Mouse (Mus musculus) brain, embryonic 14.5 days (tissue): ENCODE measurements around the gene Tmeff2. TPM values are rescaled to one million over a fixed set of nuclear protein-coding genes. Genes with fewer than 3 reads are reported as not detected.
A peak's percentile ranks its signal among the peaks of the same experiment; 100 is the strongest.
"Not testable (repeated sequence)": the region's sequence is repeated elsewhere in the genome, so short reads cannot be mapped to it uniquely, and the experiment has no call there.

Source experiments
- DNase-seq: peaks from one replicate; pipeline ENCODE4 v3.0.0-alpha.2; 2011; ENCODE audit warnings: low read depth
- CTCF ChIP-seq: fragments of 200-500 bp; IDR thresholded peaks from 2 replicates; pipeline ENCODE4 v1.5.1; 2012; ENCODE audit warnings: inconsistent platforms, mild to moderate bottlenecking, moderate library complexity, borderline replicate concordance; ENCODE audit not compliant: insufficient read depth, insufficient read length; ENCODE audit errors: extremely low read depth
- POLR2A ChIP-seq: fragments of 200-500 bp; IDR thresholded peaks from 2 replicates; pipeline ENCODE4 v1.6.1; 2012; ENCODE audit warnings: mild to moderate bottlenecking, inconsistent platforms, borderline replicate concordance; ENCODE audit not compliant: poor library complexity, insufficient read depth, insufficient read length, severe bottlenecking; ENCODE audit errors: extremely low read depth
- polyA plus RNA-seq: library from polyadenylated mRNA; depleted of rRNA; stranded (reverse); fragments of >200 nt; gene quantifications from 2 replicates; pipeline ENCODE4 v1.2.3, GENCODE M21; 2012; rRNA removed

The Tmeff2 gene
- 28.5 and 35.3 TPM in 2 replicates for polyA plus RNA-seq

- DNase-seq = not testable (repeated sequence)
Measured at GRCm38 (mm10) chr1:50900386-50900785, at the start of gene Tmeff2. Gene Tmeff2, plus strand, starts transcription at chr1:50900647.

GRCm38 (mm10) chr1:50861515-50861914 is 38.9 kb upstream of the Tmeff2 start:
- TF ChIP-seq CTCF = no peak
- no peak for TF ChIP-seq POLR2A
- DNase-seq = no peak

- peak; percentile 62 for DNase-seq
- TF ChIP-seq CTCF (no peak), POLR2A (no peak)
Measured at GRCm38 (mm10) chr1:50897696-50898095, 2.8 kb upstream of the Tmeff2 start.

GRCm38 (mm10) chr1:50924838-50925355 is 24.4 kb downstream of the Tmeff2 start:
- DNase-seq = peak; percentile 83
- TF ChIP-seq CTCF (peak; percentile 47; the same call in 1 of the 2 replicates), POLR2A (no peak)

- no peak for TF ChIP-seq CTCF
- no peak for TF ChIP-seq POLR2A
- DNase-seq = peak; percentile 82
Measured at GRCm38 (mm10) chr1:50925356-50925921, 25.0 kb downstream of the Tmeff2 start.

GRCm38 (mm10) chr1:50926374-50927060 is 26.1 kb downstream of the Tmeff2 start:
- peak; percentile 82 for DNase-seq
- TF ChIP-seq CTCF = no peak
- no peak for TF ChIP-seq POLR2A

- DNase-seq = peak; percentile 98
- TF ChIP-seq POLR2A (peak; percentile 89; the same call in 1 of the 2 replicates), CTCF (peak; percentile 44; the same call in 1 of the 2 replicates)
Measured at GRCm38 (mm10) chr1:50927077-50927611, 26.7 kb downstream of the Tmeff2 start.

- peak; percentile 76 for DNase-seq
- TF ChIP-seq POLR2A (no peak), CTCF (no peak)
Measured at GRCm38 (mm10) chr1:50927679-50928187, 27.3 kb downstream of the Tmeff2 start.

- DNase-seq = peak; percentile 9
- TF ChIP-seq CTCF = no peak
- no peak for TF ChIP-seq POLR2A
Measured at GRCm38 (mm10) chr1:50928776-50929175, 28.3 kb downstream of the Tmeff2 start.

GRCm38 (mm10) chr1:50935076-50935475 is 34.6 kb downstream of the Tmeff2 start:
- peak; percentile 30 for DNase-seq
- TF ChIP-seq POLR2A = no peak
- TF ChIP-seq CTCF = no peak

- no peak for TF ChIP-seq POLR2A
- no peak for TF ChIP-seq CTCF
- DNase-seq = no peak
Measured at GRCm38 (mm10) chr1:50935484-50935883, 35.0 kb downstream of the Tmeff2 start.
